Mouse (Mus musculus) gastrocnemius, adult 2 months (tissue): ENCODE measurements at regions not wholly inside any gene's neighbourhood (a gene's known extent, or its start where the extent isn't known, plus 50 kb on each side); places are given as distances from the start of the nearest gene placed in this dataset.

Experiments used
- DNase-seq: peaks from one replicate; pipeline ENCODE4 v3.0.0; 2022
- H3K27ac ChIP-seq: fragments of 200-600 bp; 2 replicates; pipeline ENCODE4 v1.8.1; 2022; ENCODE audit warnings: mild to moderate bottlenecking
- H3K4me3 ChIP-seq: fragments of 200-600 bp; 2 replicates; pipeline ENCODE4 v1.8.1; 2022; ENCODE audit warnings: mild to moderate bottlenecking, moderate library complexity
- CTCF ChIP-seq: fragments of 200-600 bp; IDR thresholded peaks from 2 replicates; pipeline ENCODE4 v1.8.1; 2022; ENCODE audit warnings: antibody characterized with exemption, mild to moderate bottlenecking, moderate library complexity
- intact Hi-C: fragments of 180-260 bp; cut with DNase I; formaldehyde crosslinking; loops from one replicate; pipeline ENCODE4 v1.15.1; 2025

DNA sequence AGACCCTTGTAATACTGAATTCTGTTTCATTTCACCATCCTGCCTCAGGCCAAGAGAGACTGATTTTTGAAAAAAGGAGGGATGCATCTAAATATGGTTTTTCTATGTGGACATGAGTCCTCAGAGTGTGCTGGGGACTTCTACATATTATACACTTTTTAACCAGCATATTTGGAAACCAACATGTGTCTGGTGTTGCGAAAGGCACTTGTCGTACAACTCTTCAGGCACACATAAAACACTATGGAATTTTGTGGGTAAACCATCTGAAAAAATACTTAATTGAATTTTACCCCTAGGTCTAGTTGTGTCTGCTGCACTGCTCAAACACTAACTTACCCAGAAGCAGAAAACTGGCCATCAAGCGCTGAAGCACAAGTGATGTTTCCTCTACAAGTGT is 74.0 kb upstream of the Ifne start:
- Histone ChIP-seq H3K4me3 (no peak overlapping the region), H3K27ac (no peak overlapping the region)
- no peak for TF ChIP-seq CTCF
- DNase-seq: no peak
- intact Hi-C loops: no loop called here

- no peak for DNase-seq
- no peak for TF ChIP-seq CTCF
- H3K27ac ChIP-seq: no peak overlapping the region
- intact Hi-C loops: no loop called here
- no peak overlapping the region for H3K4me3 ChIP-seq
These were observed 71.0 kb upstream of the Ifne start for GRCm38 (mm10) chr4:88951034-88951336.

DNA sequence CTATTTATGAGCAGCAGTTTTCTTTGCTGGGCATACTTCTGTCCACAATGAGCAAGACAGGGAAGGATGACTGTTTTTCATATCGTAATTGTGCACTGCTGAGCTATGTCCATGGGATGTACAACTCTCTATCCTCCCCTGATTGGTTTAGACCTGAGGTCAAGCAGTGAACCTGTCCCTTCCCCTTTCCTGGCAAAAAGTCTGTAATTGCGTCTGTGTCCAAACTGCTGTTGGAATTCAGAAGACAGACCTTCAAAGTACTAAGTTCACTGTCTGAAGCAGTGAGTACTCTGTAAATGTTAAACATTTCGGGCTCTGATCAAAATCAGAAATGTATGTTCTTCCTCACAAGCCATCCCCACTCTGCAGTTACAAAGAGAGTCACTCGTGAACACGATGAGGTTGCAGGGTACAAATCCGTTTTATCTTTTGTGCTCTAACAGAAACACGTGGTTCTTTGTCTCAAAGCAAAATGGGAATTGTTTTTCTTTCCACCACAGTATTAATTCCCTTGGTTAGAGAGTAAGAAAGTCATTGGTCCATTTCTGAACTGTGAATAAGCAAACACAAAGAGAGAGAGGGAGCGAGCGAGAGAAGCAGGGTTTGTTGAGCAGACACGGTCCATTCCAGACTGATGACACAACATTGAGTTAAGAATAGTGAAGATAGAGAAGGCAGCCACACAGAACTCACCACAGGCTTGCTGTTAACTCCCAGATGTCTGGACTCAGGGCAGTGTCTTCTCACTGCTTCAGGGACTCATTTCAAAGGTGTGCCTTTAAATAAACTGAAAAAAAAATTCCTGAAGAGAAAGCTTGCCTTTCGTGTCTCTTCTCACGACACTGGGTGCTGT is 70.4 kb upstream of the Ifne start:
- no peak overlapping the region for H3K27ac ChIP-seq
- no peak for TF ChIP-seq CTCF
- intact Hi-C loops: no loop called here
- H3K4me3 ChIP-seq: no peak overlapping the region
- DNase-seq: no peak

DNA sequence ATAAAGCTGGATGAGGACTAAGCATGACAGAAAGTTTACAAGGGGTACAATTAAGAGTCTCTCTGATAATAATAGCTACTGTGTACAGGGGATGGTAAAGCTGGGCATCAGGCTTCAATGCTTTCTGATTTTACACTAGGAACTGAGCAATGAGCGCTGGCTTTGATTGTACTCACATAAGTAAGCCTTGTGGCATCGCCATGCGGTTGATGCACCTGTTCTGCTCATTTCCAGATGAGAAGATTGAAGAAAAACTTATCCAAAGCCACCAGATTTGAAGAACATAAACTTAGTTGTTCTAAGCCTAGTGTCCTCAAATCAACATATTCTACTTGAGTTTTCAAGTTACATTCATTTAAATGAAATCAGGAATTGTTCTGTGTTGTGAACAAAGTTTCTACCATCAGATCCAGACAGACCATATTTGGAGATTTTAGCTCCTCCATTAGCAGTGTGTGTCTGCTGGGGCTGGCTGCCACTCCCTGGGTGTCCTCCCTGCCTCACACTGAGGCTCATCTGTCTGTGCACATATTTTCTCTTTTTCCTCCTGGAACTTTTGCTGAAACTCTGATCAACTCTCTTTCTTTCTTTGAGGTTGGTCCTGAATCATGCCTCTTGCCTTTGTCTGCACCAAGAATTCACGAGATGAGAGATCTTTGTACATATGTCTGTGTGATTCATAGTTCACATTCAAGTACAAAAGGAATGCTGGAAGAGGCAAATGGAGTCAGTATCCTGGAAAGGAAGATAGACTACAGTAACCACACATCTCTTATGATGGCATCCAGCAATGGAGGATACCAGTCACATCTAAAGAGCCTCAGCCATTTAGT is 68.2 kb upstream of the Ifne start:
- H3K27ac ChIP-seq: no peak overlapping the region
- H3K4me3 ChIP-seq: no peak overlapping the region
- intact Hi-C loops: no loop called here
- no peak for DNase-seq
- TF ChIP-seq CTCF: no peak

GRCm38 (mm10) chr4:88941955-88942354 is 62.0 kb upstream of the Ifne start:
- DNase-seq: no peak
- Histone ChIP-seq H3K27ac (no peak overlapping the region), H3K4me3 (no peak overlapping the region)
- intact Hi-C loops: no loop called here
- no peak for TF ChIP-seq CTCF

DNA sequence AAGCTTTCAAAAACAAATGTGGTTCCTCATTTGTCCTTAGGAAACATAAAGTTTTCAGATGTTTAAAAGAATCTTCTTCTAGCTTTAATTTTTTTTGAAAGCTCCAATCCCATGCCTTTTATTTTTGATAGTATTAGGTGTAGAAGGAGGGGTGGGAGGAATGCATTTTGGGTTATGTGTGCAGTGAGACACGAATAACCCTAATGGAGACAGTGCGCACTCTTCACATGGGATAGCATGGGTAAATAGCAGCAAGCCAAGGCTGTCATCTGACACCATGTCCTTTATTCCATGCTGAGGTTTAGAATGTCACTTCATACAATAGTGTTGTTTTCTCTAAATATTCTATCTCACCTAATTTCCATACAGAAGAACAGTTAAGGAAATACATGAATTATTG is 60.7 kb upstream of the Ifne start:
- Histone ChIP-seq H3K27ac (no peak overlapping the region), H3K4me3 (no peak overlapping the region)
- no peak for TF ChIP-seq CTCF
- intact Hi-C loops: no loop called here
- DNase-seq: no peak

DNA sequence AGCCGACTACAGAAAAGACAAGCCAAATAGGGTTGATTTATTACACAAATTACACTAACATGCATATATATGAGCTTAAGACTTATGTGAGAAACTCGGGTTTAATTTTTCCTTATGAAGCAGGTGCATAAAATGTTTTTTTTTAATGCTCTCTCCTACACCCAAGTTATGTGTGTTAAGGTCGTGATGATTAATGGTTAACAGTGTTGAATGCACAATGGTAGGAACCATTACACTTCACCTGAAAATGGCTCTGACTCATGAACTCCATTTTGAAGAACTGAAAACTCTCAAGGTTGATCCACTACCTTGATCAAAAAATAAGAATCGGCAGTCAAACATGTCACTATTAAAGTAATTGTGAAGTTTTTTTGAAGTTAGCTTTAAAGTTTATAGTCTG is 59.4 kb upstream of the Ifne start:
- DNase-seq: no peak
- intact Hi-C loops: loop anchor here (5.0 kb wide), 1 partner anchor 198 kb away; the partner anchor contains the start of gene Mtap
- H3K4me3 ChIP-seq: no peak overlapping the region
- H3K27ac ChIP-seq: no peak overlapping the region
- no peak for TF ChIP-seq CTCF

DNA sequence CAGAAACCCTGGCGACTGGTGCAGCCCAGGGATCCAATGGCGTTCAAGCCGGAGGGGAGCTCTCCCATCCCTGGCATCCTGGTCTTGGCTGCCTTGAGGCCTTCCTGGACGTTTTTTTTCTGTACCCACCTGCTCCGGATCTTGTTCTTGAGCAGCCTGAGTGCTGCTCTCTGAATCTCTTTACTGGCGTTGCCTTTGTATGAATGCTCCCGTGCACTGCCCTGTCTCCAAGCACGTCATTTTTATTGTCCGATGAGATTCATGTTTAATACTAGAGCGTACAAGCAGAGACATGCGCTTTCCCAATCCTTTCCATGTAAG is 58.7 kb upstream of the Ifne start:
- DNase-seq: no peak
- no peak for TF ChIP-seq CTCF
- H3K27ac ChIP-seq: no peak overlapping the region
- intact Hi-C loops: loop anchor here (5.0 kb wide), 1 partner anchor 199 kb away; the partner anchor contains the start of gene Mtap
- peak overlapping the region; percentile 70 for H3K4me3 ChIP-seq

- intact Hi-C loops: loop anchor here (5.0 kb wide), 1 partner anchor 199 kb away; the partner anchor contains the start of gene Mtap
- H3K27ac ChIP-seq: no peak overlapping the region
- H3K4me3 ChIP-seq: peak overlapping the region; percentile 70
- peak; percentile 46 for DNase-seq
- 0 out of 2 replicates have a peak, but pooled peaks have one; percentile 1 for TF ChIP-seq CTCF
These were observed 58.1 kb upstream of the Ifne start for GRCm38 (mm10) chr4:88937866-88938711.

DNA sequence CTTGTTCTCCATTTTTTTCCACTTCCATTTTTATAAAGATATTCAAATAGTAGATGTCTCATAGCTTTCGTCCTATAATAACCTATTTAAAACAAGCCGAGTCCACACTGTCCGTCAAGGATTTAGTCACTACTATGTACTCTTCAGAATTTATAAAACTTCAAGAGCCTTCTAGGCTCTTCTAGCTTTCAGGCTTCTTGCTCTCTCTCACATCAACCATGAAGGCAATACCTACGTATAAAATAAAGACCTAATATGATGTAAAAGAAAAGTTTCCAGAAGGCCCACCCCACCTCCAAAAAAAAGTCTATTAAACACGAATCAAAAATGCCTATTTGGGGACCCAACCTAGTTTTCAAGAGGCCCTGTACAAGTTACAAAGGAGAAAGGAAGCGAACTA is 57.0 kb upstream of the Ifne start:
- intact Hi-C loops: loop anchor here (5.0 kb wide), 1 partner anchor 200 kb away; the partner anchor contains the start of gene Mtap
- DNase-seq: no peak
- Histone ChIP-seq H3K4me3 (no peak overlapping the region), H3K27ac (no peak overlapping the region)
- TF ChIP-seq CTCF: no peak

- intact Hi-C loops: loop anchor here (5.0 kb wide), 1 partner anchor 201 kb away; the partner anchor contains the start of gene Mtap
- Histone ChIP-seq H3K27ac (no peak overlapping the region), H3K4me3 (no peak overlapping the region)
- no peak for DNase-seq
- no peak for TF ChIP-seq CTCF
These were observed 55.9 kb upstream of the Ifne start for GRCm38 (mm10) chr4:88935901-88936300.

GRCm38 (mm10) chr4:88935316-88935715 is 55.3 kb upstream of the Ifne start:
- DNase-seq: no peak
- Histone ChIP-seq H3K4me3 (no peak overlapping the region), H3K27ac (no peak overlapping the region)
- no peak for TF ChIP-seq CTCF
- intact Hi-C loops: loop anchor here (5.0 kb wide), 1 partner anchor 202 kb away; the partner anchor contains the start of gene Mtap
